Mouse (Mus musculus) NIH3T3 (cell line): ENCODE data around the gene Prkcz.

Source experiments
- DNase-seq: peaks from one replicate; pipeline ENCODE4 v3.0.0-alpha.2; 2012; ENCODE audit warnings: low read depth

The Prkcz gene

DNA sequence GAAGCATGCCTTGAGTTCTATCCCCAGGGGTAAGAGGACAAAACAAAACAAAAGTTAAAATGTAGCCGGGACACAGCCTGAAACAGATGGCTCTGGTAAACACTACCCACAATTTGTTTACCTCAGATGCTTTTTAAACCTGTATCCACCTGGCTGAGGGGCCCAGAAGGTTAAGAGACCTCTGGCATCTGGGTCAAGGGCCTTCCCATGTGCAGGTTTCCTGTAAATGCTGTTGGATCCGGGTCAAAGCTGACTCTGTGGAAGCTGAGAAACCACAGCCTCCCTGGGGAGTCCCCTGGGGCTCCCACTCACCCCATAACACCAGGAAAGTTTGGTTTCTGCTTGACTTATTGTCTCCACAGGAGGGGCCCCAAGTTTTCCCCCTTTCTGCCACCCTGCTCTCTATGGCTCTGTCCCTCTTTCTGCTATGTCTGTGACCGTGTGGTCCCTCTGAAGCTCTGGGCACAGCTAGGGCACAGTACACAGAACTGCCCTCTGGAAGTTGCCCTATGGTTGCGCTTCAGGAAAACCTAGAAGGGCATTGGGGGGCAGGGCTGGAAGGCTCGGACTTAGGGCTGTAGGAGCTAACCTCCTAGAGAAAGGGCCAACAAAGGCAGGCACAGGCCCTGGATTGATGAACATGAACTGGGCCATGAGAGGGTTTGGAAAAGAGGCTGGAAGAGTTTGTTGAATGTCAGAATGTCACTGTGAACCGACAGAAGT, 115.2 kb downstream of the Prkcz start:
- peak; percentile 65 for DNase-seq

DNA sequence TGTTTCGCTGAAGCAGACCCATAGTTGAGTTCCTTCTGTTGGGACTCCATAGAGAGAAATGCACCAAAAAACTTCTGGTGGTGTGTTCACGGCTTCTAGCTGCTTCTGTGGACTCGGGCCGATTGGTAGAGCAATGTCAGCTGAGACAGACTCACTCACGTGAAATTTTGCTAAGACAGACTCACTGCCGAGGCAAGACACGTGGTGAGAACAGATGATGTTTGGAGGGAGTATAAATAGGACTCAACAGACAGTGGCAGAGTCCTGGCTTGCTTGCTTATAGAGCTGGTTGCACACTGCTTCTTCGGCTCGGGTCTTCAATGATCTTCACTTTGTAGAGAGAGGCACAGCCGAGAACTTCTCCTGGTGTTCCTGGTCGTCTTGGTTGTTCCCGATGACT, 117.9 kb downstream of the Prkcz start:
- DNase-seq: no peak

DNA sequence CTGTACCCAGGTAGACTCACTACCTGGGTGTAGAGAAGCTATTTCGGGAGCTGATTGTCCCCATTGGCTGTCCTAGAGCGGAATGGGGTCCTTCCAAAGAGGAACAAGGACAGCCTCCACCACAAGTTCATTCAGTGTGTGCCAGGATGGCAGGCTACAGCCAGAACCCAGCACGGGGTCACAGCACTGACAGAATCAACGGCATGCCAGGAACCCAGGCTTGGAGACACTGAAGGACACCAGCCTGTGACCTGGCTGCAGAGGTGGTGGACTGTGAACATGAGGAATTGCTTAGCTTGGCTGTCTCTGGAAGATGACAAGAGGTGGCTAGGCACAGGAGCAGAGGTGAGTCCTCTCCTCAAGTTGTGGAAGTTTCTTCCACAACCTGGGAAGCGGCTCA, 118.9 kb downstream of the Prkcz start:
- DNase-seq: no peak

DNA sequence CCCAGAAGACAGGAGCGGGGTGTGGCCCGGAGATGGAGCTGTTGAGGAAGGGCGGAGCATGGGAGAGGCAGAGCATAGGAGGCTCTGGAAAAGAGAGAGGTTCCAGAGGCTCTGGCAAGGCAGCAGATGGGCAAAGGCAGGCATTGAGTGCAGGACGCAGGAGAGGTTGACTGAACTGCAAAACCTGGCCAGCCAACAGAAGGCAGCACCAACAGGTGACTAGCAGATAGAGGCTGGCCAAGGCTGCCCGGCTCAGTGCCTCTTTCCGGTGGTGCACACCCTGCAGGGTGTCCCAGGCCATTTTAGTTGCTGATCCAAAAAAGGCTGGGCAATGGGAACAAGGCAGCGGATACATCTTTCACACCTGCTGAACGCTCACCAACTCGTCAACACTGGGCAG, 119.4 kb downstream of the Prkcz start:
- DNase-seq: no peak

DNA sequence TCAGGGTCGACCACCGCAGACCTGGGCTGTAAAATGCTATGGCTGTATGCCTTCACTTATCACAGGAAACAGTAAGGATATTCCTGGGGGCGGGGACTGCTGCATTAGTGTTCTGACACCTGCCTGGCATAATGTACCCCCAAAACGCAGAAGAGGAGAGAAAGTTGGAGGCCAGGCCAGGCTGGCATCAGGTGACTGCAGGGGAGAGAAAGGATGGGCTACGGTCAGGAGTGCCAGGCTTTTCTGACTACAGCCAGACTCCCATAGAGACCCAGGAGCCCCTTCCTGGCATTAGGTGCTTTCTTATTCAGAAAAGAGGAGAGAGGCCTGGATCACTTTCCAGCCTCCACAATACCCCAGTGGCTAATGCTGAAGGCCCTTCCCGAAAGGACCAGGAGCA, 121.7 kb downstream of the Prkcz start:
- DNase-seq: no peak

DNA sequence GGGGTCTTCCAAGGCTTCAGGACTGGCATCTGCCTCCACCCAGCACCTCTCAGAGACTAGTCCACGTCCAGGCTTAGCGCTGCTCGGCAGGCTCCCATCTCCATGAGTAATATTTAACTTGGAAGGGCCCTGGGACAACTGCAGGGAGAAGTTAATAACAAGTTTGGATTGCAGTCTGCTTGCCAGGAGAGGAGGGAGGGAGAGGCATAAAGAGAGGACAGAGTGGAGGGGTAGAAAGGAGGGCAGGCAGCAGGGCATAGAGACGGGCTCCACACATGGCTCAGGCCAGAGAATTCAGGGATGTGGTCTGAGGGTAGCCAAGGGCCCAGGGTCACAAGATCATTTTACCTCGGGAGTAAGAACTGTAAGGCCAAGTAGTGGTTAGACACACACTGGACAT, 122.9 kb downstream of the Prkcz start:
- DNase-seq: peak; percentile 89

DNA sequence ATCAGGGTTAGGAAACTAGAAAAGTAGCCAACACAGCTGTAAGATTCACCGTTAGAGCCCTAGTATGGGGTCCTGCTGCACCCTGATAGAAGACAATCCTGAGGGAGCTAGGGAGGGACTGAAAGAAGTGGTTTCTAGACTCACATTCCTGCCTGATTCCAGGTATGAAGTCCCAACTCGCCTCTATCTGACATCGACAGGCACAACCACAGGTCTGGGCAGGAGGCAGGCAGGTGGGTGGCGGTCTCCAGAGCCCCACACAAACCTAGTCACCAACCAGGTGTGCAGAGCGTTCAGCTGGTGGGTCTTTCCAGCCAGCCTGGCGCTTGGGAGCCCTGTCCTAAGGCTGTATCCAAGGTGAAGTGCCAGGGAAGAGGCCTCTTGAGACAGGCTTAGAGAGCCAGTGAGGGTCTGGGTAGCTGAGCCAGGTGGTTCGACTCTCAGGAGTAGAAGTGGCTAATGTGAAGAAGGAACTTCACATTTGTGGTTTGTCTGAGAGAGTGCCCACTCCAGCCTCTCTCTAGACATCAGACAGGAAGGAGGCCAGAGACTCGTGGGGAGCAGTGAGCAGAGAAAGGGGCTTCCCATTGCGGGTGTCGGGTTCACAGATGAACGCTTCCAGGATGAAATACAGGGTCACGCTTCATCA, 124.3 kb downstream of the Prkcz start:
- no peak for DNase-seq

DNA sequence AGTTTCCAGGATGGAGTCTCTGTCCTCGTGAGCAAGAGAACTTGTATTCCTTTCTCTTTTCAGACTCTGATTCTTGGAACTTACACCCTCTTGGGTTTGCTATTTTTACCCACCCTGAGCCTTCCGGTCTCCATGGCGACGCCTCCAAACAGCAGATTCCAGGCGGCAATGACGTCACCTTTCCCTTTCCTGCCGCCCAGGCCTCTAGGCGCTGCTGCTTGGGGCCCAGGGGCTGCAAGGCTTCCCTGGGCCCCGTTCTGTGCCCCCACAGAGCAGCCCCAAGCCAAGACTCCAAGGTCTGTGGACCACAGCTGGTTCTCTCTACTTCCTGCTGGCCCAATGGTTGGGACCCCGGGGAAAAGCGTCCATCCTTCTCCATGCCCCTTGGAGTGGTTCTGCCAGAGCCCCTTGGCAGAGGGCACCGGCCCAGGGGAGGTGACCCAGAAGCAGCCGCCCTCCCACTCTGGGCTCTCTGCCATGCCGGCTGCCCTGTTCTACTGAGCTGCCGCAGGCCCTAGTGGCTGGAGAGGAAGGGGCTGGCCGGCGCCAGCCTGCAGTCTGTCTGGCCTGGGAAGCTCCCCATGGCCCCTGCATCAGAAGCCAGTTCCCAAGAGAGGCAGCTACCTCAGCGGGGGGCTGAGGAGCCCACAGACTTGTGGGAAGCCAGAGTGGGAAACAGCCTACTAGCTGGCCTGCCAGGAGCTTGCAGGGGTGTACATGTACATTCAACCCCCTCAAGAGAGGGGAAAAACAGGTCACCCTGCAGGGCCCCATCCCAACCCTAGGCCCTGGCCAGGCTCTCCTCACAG, 125.6 kb downstream of the Prkcz start:
- peak; percentile 98 for DNase-seq

DNA sequence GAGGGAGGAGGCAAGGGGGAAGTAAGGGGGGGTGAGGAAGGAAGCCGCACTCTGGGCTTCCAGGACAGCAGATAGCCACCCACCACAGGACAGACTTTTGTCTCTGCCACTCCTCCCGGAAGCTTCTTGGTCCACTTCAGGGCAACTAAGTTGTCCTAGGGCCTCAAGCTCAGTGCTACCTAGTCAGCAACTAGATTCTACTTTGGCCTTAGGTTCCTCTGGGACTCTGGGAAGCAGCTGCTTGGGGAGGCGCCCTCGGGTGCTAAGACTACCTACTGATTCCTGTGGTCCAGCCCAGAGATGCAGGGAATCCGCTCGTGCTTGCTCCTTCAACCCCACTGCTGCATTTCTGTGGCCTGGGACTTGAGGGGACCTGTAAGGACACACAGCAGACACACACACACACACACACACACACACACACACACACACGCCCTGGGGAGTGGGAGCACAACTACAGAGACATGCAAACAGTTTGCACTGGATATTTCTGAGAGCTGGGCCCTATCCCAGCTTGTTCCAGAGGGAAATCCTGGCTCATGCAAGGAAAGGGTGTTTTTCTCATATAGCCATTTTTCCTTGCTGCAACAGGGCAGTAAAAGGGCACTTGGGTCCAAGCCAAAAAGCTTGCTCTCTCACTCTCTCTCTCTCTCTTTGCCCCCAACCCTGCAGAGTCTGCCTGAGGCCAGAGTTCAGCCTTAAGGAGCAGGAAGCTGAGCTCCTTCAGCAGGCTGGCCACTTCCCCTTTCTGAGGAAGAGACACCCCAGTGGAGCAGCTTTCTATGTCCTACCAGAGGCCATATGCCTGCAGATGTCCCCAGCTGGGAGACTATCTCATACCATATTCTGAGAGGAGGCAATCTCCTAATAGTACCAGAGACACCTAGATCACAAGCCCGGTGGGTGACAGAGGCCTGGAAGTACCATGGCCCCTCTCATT, 126.5 kb downstream of the Prkcz start:
- DNase-seq: peak; percentile 80

DNA sequence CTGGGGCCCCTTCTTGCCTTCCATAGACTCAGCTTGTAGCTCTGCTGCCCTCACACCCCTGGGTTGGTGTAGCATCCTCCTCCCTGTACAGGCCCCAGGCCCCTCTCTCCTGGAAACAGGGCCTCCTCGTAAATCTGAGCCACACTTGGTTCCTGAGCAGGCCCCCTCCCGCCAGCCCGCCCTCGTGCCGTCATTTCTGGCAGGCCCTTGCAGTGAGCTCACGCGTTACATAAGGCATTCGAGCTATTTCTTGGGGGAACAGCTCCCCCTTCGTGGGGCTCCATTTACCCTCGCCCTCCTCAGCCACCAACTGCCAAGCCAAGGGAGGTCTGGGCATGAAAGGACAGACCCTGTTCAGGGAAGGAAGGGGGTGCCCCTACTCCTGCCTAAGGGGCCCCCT, 127.3 kb downstream of the Prkcz start:
- peak; percentile 89 for DNase-seq

DNA sequence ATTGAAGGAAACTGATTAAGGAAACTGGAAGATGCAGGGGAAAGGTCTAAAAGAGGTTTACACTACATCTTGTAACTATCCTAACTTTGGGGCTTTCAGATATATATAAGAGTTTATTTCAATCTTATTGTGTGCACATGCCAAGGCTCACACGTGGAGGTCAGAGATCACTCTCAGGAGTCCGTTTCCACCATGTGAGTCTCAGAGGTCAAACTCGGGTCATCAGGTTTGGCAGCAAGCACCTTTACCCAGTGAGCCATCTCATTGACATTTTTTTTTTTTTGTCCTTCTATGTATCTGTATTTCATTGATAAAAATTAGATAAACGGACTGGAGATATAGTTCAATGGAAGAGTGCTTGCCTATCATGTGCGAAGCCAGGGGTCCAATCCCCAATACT, 132.7 kb downstream of the Prkcz start:
- no peak for DNase-seq

DNA sequence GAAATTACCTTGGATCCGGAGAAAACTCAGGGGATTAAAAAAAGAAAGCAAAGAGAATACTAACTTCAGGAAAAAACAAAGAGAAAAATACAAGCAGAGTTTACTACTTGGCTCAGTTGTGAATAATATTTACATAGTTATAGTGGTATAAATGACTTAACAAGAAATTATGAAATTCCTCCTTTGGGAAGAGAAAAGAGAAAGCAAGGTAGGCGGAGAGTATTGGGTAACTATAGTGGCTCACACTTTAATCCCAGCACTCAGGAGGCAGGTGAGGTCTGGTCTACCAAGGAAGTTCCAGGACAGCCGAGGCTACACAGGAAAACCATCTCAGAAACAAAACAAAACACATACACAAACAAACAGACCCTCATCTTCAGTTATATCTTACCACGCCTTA, 133.2 kb downstream of the Prkcz start:
- no peak for DNase-seq

DNA sequence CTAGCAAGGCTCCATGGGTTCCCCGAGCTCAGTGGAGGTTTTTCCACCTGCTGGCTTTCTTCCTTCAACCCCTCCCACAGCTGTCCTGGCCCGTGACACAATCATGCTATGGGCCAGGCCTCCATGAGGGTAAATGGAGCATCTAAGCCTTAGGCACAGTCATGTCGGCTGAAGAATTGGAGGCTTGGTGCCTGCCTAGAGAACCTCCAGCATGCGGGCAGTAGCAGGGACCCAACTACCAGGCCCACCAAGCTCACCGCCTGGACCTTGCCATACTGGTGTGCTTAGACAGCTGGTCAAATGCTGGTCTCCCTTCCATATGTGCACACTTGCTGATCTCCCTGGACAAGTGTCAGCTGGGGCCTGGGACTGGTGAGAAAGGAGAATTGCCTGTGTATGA, 135.2 kb downstream of the Prkcz start:
- no peak for DNase-seq

DNA sequence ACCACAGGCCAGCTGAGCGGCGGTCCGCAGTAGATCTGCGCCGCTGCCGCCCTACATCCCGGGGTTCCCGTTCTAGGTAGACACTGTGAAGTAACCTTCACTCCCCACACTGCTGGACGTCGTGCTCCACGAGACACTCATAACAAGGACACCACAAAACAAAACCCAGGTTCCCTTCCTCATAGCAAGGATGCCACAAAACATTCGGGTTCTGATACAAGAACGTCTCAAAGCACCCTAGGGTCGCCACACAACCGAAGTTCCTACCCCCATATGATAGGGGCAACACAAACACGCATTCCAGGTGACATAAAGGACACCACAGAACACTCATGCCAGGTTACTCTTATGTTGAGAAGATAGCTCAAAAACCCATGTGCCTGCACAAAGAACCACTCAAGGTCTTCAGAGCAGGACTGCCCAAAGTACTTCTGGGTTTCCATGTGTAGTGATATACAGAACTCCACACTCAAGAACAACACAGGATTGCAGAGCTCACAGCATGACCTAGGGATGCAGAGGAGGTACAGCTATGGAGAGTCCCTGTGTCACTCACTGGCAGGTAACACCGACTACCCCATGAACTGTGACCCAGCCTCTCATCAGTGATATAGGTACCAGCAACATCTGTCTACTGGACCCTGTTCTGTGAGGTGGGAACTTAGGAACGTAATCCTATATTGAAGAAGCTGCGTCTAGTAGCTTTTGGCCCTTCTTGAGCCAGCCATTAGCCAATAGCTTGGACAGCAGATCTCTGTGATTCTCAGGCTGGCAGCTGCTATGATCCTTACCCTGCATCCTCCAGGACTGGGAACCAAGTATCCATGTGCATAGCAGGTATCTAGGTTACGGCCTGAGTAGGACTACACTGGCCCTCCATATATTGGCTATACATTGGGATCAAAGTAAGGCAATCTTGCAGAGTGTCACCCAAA, 137.3 kb downstream of the Prkcz start:
- no peak for DNase-seq

DNA sequence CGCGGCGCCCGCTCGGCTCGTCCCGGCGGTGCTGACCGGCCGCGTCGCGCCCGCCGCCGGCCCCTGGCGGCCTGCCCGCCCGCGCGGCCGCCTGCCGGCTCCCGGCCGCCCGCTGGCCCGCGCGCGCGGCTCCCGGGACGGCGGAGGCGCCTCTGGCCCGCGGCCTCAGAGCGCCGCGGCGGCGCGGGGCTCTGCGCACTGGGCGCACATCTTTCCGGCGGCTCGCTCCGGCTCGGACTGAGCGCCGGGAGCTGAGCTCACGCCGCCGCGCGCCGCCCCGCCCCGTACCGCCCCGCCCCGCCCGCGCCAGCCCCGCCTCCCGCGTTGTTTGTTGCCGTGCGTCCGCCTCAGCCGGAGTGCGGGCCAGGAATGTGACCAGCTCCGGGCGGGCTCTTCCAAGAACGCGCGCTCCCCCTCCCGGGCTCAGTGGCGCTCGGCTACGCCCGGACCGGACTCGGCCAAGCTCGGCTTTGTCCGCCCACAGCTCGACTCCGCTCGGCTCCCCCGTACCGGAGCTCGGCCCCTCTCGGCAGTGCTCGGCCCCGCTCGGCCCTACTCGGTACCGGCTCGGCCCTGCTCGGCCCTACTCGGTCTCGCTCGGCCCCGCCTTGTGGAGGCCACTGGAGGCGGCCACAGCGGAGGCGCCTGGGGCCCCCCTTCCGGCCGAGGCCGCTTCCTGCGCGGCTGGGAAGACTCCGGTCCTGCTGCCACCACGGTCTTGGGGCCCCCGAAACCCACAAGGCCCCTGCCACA, 138.1 kb downstream of the Prkcz start:
- peak; percentile 98 for DNase-seq

DNA sequence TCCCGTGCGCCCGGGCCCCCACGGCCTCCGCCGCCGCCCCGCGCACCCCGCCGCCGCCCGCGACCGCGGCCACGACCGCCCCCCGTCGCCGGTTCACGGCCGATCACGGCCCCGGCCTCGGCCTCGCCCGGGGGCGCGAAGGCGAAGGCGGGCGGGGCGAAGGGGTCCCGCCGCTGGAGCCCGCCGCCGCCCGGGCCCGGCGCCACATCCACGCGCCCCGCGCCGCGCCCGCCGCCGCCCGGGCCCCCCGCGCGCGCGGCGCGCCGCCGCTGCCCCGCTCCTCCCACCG, 138.7 kb downstream of the Prkcz start, which contains the start of gene Ski:
Ski (minus strand) TSS at position 41 of the 289 bp plus-strand sequence.
- no peak for DNase-seq

DNA sequence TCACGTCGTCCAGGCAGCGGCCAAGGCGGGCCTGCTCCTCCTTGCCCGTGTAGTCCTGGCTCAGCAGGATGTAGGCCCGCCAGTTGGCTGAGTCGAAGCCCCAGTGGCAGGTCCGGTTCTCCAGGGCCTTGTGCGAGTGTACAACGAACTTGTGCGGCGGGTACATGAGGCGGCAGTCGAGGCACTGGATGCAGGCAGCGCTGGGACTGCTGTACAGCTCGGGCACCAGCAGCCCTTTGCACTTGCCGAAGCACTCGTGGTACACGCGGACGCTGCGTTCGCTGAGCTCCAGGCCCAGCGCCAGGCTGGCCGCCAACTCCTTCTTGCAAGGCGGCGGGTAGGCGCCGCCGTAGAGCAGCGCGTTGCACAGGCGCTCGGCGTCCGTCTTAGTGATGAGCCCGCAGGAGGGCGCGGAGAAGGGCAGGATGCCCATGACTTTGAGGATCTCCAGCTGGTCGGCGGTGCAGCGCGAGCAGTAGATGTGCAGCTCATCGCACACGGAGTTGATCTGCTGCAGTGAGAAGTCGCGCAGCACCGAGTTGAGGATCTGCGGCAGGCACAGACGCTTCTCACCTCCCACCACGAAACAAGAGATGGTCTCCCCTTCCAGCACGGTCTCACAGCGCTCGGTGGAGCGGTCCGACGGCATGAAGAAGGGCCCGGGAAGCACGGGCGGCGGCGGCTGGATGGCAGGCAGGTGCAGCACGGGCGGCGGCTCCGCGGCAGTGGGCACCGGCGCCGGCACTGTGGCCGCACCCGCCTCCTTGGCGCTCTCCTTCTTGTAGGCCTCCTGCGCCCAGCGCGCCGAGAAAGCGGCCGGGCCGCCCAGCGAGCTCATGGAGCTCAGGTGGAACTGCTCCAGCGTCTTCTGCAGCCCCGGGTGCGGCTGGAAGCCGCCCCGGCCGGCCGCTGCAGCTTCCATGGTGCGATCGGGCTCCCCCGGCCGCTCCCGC, 139.3 kb downstream of the Prkcz start:
- peak; percentile 85 for DNase-seq

DNA sequence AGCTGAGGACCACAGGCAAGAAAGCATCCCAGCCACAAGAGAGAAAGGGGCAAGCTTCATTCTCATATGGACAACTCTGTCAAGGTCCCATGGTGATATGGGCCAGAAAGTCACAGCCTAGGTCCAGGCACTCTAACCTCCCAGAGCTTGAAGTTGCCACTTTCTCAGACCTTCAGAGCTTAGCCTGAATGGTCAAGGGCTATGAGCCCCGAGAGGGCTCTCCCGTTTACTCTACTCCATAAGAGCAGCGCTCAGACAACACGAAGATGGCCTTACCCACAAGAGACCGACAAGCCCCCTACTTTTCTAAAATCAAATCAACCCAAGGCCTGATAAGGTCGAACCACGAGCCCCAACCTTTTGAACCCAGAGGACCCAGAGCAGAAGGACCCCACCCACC, 140.1 kb downstream of the Prkcz start:
- no peak for DNase-seq
